Mouse (Mus musculus) liver, embryonic 16.5 days (tissue): ENCODE data around the gene Plcg2. TPM values are rescaled to one million over a fixed set of nuclear protein-coding genes. Genes with fewer than 3 reads are reported as not detected.
A peak's percentile ranks its signal among the peaks of the same experiment; 100 is the strongest.

Source experiments
- ATAC-seq: fragments of 200-750 bp; cut with Nextera tagmentation; 2 replicates; pipeline ENCODE4 v1.8.0; 2017; ENCODE audit warnings: low read depth, mild to moderate bottlenecking, moderate number of reproducible peaks, moderate library complexity
- H3K27ac ChIP-seq: fragments of 300-500 bp; sonication (generic); 2 replicates; pipeline ENCODE4 v1.5.1; 2014; ENCODE audit warnings: mild to moderate bottlenecking, low read length
- H3K27me3 ChIP-seq: fragments of 300-500 bp; sonication (generic); 2 replicates; pipeline ENCODE4 v1.6.1; 2014; ENCODE audit warnings: low read depth, low read length, mixed read lengths; ENCODE audit not compliant: control insufficient read depth, insufficient read depth
- H3K36me3 ChIP-seq: fragments of 300-500 bp; sonication (generic); 2 replicates; pipeline ENCODE4 v1.6.1; 2014; ENCODE audit warnings: mild to moderate bottlenecking; ENCODE audit not compliant: control insufficient read depth, insufficient read depth
- H3K4me1 ChIP-seq: fragments of 300-500 bp; sonication (generic); 2 replicates; pipeline ENCODE4 v1.6.1; 2014; ENCODE audit warnings: low read depth, low read length, mixed read lengths; ENCODE audit not compliant: control insufficient read depth
- H3K4me2 ChIP-seq: fragments of 300-500 bp; sonication (generic); 2 replicates; pipeline ENCODE4 v1.6.1; 2014; ENCODE audit warnings: low read depth, low read length, mixed read lengths
- H3K4me3 ChIP-seq: fragments of 300-500 bp; sonication (generic); 2 replicates; pipeline ENCODE4 v1.5.1; 2014; ENCODE audit warnings: low read depth, mild to moderate bottlenecking, low read length
- H3K9ac ChIP-seq: fragments of 300-500 bp; sonication (generic); 2 replicates; pipeline ENCODE4 v1.6.1; 2014; ENCODE audit warnings: low read depth, low read length
- H3K9me3 ChIP-seq: fragments of 300-500 bp; sonication (generic); replicated peaks from 2 replicates; pipeline ENCODE4 v1.6.1; 2016; ENCODE audit warnings: low read length; ENCODE audit not compliant: control insufficient read depth
- WGBS: fragments of 180-500 bp; shearing (Covaris S2); extraction: QIAGEN DNeasy Blood & Tissue Kit; methylation state at CpG from one replicate; pipeline ENCODE4 v1.1.7; 2014; ENCODE audit not compliant: insufficient replicate concordance; 5-methylcytosine and 5-hydroxymethylcytosine counted together
- polyA plus RNA-seq: library from polyadenylated mRNA; unstranded; fragments of >200 nt; fragmentation: Nextera tagmentation; extraction: Ambion mirVana; gene quantifications from 2 replicates; pipeline ENCODE4 v1.2.1, GENCODE M21; 2015

Plcg2 gene
- polyA plus RNA-seq, 1 experiment from 2014 or later, result 8.4 TPM

- WGBS, result 15% methylated on average over 4 of the region's 4 CpGs
- peak; percentile 74 for ATAC-seq
- Histone ChIP-seq H3K9ac (no peak overlapping the region), H3K4me2 (no peak overlapping the region), H3K9me3 (no peaks in the 10 kb centered on the region), H3K4me1 (peaks cover 7% of the 10 kb centered on the region), H3K27me3 (no peaks in the 10 kb centered on the region), H3K27ac (no peak overlapping the region), H3K4me3 (no peak overlapping the region), H3K36me3 (no peaks in the 10 kb centered on the region)
Measured at GRCm38 (mm10) chr8:117548453-117548852, 50.4 kb downstream of the Plcg2 start.

GRCm38 (mm10) chr8:117550529-117550928 lies 52.4 kb downstream of the Plcg2 start:
- Histone ChIP-seq H3K4me1 (no peaks in the 10 kb centered on the region; the same call in 1 of the 2 replicates), H3K4me3 (no peak overlapping the region), H3K9ac (no peak overlapping the region), H3K27ac (no peak overlapping the region), H3K36me3 (no peaks in the 10 kb centered on the region), H3K9me3 (no peaks in the 10 kb centered on the region), H3K4me2 (no peak overlapping the region), H3K27me3 (no peaks in the 10 kb centered on the region)
- ATAC-seq, result no peak
- 42% methylated on average over 5 of the region's 5 CpGs for WGBS

- Histone ChIP-seq H3K4me3 (no peak overlapping the region), H3K4me2 (no peak overlapping the region), H3K4me1 (no peaks in the 10 kb centered on the region), H3K27me3 (no peaks in the 10 kb centered on the region), H3K36me3 (no peaks in the 10 kb centered on the region), H3K9me3 (no peaks in the 10 kb centered on the region), H3K27ac (no peak overlapping the region), H3K9ac (no peak overlapping the region)
- WGBS, result 81% methylated on average over 4 of the region's 4 CpGs
- ATAC-seq, result no peak
Measured at GRCm38 (mm10) chr8:117561014-117561413, 62.9 kb downstream of the Plcg2 start.

- 56% methylated on average over 17 of the region's 17 CpGs for WGBS
- no peaks in the 10 kb centered on the region for H3K4me1 ChIP-seq
- no peak overlapping the region for H3K4me3 ChIP-seq
- ATAC-seq, result no peak
- no peaks in the 10 kb centered on the region for H3K9me3 ChIP-seq
- H3K4me2 ChIP-seq, result 0 out of 2 replicates have a peak overlapping the region, but pooled peaks have one; percentile 13
- no peaks in the 10 kb centered on the region for H3K27me3 ChIP-seq
- H3K36me3 ChIP-seq, result no peaks in the 10 kb centered on the region
- no peak overlapping the region for H3K27ac ChIP-seq
- no peak overlapping the region for H3K9ac ChIP-seq
Measured at GRCm38 (mm10) chr8:117561735-117562361, 63.8 kb downstream of the Plcg2 start.

- Histone ChIP-seq H3K4me2 (0 out of 2 replicates have a peak overlapping the region, but pooled peaks have one; percentile 13), H3K27ac (no peak overlapping the region), H3K36me3 (no peaks in the 10 kb centered on the region), H3K9ac (no peak overlapping the region), H3K27me3 (no peaks in the 10 kb centered on the region), H3K4me3 (no peak overlapping the region), H3K4me1 (no peaks in the 10 kb centered on the region), H3K9me3 (no peaks in the 10 kb centered on the region)
- WGBS, result 42% methylated on average over 16 of the region's 16 CpGs
- no peak for ATAC-seq
Measured at GRCm38 (mm10) chr8:117562445-117563014, 64.4 kb downstream of the Plcg2 start.

GRCm38 (mm10) chr8:117569409-117569808 lies 71.3 kb downstream of the Plcg2 start:
- no peaks in the 10 kb centered on the region for H3K9me3 ChIP-seq
- no peak overlapping the region for H3K4me3 ChIP-seq
- no peaks in the 10 kb centered on the region for H3K36me3 ChIP-seq
- H3K27me3 ChIP-seq, result no peaks in the 10 kb centered on the region
- 23% methylated on average over 5 of the region's 5 CpGs for WGBS
- ATAC-seq, result no peak
- no peak overlapping the region for H3K4me2 ChIP-seq
- no peak overlapping the region for H3K9ac ChIP-seq
- no peak overlapping the region for H3K27ac ChIP-seq
- no peaks in the 10 kb centered on the region for H3K4me1 ChIP-seq

DNA sequence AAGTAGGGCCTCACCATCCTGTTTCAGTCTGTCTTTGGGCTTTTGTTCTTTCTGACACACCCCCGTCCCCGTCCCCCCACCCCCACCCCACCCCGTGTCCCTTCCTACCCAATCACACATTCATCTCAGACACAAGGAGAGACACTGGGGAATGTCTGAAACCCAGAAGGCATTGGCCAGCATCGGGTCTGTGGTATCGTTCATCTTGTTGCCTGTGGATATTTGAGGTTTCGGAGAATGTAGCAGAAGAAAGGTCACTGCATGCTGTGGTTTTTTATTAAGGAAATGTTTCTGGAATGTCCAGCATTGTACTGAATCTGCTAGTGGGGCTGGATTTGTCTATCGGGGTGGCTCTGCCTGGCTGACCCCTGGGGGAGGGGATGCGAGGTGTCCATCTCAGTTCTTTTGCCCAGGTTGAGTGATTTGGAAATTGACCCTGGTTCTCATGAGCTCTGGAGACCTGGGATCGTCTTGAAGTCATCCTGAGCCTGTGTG lies 78.2 kb downstream of the Plcg2 start:
- H3K9me3 ChIP-seq, result no peaks in the 10 kb centered on the region
- no peak overlapping the region for H3K4me2 ChIP-seq
- no peaks in the 10 kb centered on the region for H3K36me3 ChIP-seq
- no peak for ATAC-seq
- H3K4me3 ChIP-seq, result no peak overlapping the region
- no peaks in the 10 kb centered on the region for H3K27me3 ChIP-seq
- H3K9ac ChIP-seq, result no peak overlapping the region
- H3K4me1 ChIP-seq, result no peaks in the 10 kb centered on the region
- H3K27ac ChIP-seq, result no peak overlapping the region
- WGBS, result 49% methylated on average over 9 of the region's 9 CpGs

DNA sequence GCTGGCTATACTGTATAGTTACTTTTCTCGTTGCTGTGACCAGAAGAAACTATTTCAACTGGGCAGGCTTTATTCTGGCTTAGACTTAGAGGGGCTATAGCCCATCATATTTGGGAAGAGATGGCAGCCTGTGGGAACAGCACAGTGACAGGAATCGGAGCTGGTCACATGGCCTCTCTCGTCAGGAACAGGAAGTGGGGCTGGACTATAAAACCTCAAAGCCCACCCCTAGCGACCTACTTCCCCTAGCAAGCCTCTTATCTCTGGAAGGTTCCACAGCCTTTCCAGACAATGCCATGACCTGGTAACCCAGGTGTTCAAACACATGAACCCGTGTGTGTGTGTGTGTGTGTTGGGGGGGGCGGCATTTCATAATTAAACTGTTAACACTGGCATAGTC lies 79.0 kb downstream of the Plcg2 start:
- H3K9me3 ChIP-seq, result no peaks in the 10 kb centered on the region
- no peak overlapping the region for H3K27ac ChIP-seq
- H3K9ac ChIP-seq, result no peak overlapping the region
- no peaks in the 10 kb centered on the region for H3K27me3 ChIP-seq
- H3K36me3 ChIP-seq, result no peaks in the 10 kb centered on the region
- no peak overlapping the region for H3K4me3 ChIP-seq
- H3K4me1 ChIP-seq, result no peaks in the 10 kb centered on the region
- H3K4me2 ChIP-seq, result no peak overlapping the region
- no peak for ATAC-seq
- 31% methylated on average over 6 of the region's 6 CpGs for WGBS

- Histone ChIP-seq H3K4me2 (no peak overlapping the region), H3K36me3 (no peaks in the 10 kb centered on the region), H3K27me3 (no peaks in the 10 kb centered on the region), H3K4me1 (no peaks in the 10 kb centered on the region), H3K9ac (no peak overlapping the region), H3K4me3 (no peak overlapping the region), H3K9me3 (no peaks in the 10 kb centered on the region), H3K27ac (no peak overlapping the region)
- WGBS, result 48% methylated on average over 10 of the region's 10 CpGs
- no peak for ATAC-seq
Measured at GRCm38 (mm10) chr8:117577883-117578282, 79.8 kb downstream of the Plcg2 start.
